Mouse (Mus musculus) MN1 (cell line): Measurements from ENCODE around the gene Tpbgl.

ENCODE experiments used
- DNase-seq: peaks from one replicate; pipeline ENCODE4 v3.0.0-alpha.2; 2016; ENCODE audit warnings: low spot score

Tpbgl gene

DNA sequence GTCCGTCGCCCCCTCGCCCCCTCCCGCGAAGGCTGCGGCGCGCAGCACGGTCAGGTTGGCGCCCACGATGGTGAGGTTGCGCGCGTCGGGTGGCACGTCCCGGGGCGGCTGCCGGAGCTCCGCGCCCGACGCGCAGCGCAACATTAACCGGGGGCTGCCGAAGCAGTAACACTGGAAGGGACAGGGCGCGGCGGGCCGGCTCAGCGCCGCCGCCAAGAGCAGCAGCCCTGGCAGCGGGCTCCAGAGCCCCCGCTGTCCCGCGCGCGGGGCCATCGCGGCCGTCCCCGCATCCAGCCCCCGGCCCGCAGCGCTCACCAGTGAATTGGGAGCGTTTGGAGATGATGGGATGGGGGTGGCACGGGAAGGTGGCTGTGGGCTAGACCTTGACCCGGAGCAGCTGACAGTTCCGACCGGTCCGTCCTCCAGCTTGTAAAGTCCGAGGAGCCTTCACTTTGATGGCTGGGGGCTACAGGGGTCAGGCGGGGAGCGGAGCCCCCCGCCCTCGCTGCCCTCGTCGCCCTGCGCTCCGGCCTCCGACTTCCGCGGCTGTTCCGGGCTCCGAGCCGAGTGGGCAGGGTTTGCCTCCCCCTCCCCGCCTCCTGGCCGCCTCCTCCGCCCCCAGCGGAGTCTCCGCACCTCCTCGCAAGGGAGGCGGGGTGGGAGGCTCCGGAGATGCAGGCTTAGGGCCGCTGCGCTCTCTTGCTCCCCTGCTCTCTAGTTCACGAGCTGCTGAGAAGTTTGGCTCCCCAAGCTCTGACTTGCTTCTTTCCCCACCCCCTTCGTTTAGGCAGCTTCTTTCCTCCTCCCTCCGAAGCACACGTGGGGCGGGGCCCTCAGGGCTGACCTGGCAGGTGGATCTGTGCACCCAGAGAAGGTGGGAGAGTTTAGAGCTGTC lies at the start of gene Tpbgl:
Tpbgl (minus strand) TSS at position 728 of the 895 bp plus-strand sequence.
- DNase-seq: peak; percentile 88

GRCm38 (mm10) chr7:99674890-99675289 lies 48.0 kb upstream of the Tpbgl start:
- DNase-seq: no peak

- no peak for DNase-seq
Measured at GRCm38 (mm10) chr7:99674209-99674608, 47.3 kb upstream of the Tpbgl start.

GRCm38 (mm10) chr7:99673188-99673587 lies 46.3 kb upstream of the Tpbgl start:
- DNase-seq: peak; percentile 66

- no peak for DNase-seq
Measured at GRCm38 (mm10) chr7:99671544-99672435, 44.9 kb upstream of the Tpbgl start.

GRCm38 (mm10) chr7:99670915-99671314 lies 44.0 kb upstream of the Tpbgl start:
- DNase-seq: no peak

DNA sequence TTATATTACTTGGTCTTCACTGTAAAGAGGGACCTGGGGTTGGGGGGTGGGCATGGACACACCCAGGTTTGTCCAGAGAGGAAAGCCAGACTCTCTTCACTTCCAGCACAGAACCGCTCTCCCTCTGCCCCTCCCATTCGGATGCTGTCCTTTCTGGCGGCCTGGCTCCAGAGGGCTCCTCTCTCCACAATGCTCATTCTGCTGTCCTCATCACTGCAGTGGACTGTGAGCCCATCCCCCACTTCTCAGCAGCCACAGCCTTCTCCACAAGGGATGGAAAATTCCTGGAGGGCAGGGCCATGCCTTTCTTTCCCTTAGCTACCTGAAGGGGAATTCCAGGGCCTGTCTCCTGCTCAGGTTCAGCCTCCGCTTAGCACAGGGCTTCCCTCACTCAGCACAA lies 41.9 kb upstream of the Tpbgl start:
- DNase-seq: peak; percentile 77

GRCm38 (mm10) chr7:99667096-99667495 lies 40.2 kb upstream of the Tpbgl start:
- DNase-seq: no peak

DNA sequence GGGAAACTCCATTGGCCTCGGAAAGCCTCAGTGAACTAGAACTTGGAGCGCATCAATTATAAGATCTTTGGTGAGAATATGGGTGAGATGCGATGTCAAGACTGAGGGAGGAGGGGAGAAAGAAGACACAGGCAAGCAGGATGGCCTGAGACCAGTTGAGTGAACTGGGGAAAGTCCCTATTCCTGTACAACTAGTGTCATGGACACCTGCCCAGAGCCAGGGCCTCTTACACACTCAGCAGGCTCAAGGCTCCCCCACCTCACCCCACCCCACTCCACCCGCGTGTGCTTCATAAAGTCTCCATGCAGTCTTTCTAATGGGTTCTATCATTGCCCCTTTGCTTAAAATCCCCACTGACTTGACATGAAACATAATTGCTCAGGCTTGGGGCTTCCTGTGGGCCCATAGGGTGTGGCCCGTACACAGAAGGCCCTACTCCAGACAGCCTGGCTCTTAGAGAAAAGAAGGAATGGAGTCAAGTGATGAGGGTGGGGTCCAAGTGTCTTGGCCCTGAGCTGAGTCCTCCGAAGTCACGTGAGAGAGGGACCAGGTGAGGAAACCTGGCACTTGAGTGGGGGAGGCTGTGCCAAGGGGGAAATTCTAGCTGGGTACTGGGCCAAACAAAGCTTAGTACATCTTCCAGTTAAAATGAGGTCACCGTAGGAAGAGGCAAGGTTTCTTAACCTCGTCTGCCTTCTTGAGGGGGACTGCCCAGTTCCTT lies 39.0 kb upstream of the Tpbgl start:
- DNase-seq: no peak

GRCm38 (mm10) chr7:99664571-99665485 lies 37.9 kb upstream of the Tpbgl start:
- peak; percentile 47 for DNase-seq

- DNase-seq: no peak
Measured at GRCm38 (mm10) chr7:99663507-99664220, 36.8 kb upstream of the Tpbgl start.

- peak; percentile 48 for DNase-seq
Measured at GRCm38 (mm10) chr7:99662311-99662710, 35.4 kb upstream of the Tpbgl start.

- peak; percentile 68 for DNase-seq
Measured at GRCm38 (mm10) chr7:99661571-99662230, 34.8 kb upstream of the Tpbgl start.

DNA sequence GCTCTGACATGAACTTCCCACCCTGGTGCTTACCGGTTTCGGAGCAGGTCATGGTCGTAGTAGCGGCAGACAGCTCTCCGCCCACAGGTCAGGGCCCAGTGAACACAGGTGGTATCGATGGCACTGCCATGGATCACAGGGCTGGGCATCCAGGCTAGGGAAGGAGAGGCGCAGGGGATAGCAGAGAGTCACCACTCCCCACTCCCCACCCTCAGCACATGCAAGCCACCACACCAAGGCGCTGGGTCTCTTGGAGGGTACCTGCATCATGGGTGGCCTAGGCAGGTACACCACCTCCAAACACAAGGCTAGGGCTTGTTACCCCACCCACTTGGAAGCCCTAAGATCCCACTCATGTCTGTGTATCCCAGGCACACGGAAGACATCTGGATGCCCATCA lies 34.2 kb upstream of the Tpbgl start:
- DNase-seq: no peak

- DNase-seq: peak; percentile 86
Measured at GRCm38 (mm10) chr7:99659379-99660029, 32.6 kb upstream of the Tpbgl start.

GRCm38 (mm10) chr7:99654244-99654643 lies 27.3 kb upstream of the Tpbgl start:
- no peak for DNase-seq

DNA sequence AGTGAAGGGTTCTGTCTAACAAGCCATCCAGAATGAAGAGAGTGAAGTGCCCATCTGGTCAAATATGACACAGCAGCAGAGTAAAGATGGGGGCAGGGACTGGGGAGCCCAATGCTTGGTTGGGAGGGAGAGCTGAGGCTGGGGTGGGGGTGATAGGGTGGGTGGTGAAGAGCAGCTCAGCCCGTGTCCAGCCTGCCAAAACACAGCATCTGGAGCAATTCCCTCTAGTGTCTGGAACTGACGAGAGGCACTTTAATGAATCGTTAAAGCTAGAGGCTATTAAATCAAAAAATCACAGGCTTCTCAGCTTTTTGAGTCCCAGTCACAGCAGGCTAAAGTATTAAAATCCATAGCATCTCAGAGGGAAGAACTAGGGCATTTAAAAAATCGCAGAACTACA lies 22.7 kb upstream of the Tpbgl start:
- DNase-seq: peak; percentile 71

GRCm38 (mm10) chr7:99648623-99649022 lies 21.7 kb upstream of the Tpbgl start:
- peak; percentile 83 for DNase-seq

DNA sequence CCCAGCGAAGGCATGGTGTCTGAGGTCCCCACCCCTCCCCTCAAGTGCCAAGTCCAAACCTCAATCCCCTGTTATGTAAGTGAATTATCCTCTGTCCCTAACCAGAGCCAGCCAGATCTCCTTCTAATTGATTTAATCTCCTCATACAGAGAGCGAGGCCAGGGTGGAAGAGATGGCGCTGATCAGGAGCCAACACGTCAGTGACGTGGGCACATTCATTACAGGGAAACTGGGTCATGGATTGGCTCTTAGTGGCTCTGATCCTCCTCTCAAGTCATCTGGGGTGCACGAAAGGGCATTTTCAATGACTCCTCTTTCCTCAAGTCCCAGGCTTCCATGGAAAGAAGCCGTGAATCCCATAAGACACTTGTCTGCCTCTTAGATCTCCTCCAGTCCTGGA lies 17.8 kb upstream of the Tpbgl start:
- peak; percentile 81 for DNase-seq
